Mouse (Mus musculus) lung, adult 18-20 months (tissue): Measurements from ENCODE around the gene Clic4.
"Not testable (repeated sequence)": the region's sequence is repeated elsewhere in the genome, so short reads cannot be mapped to it uniquely, and the experiment has no call there.

ENCODE experiments used
- DNase-seq, 2 experiments: peaks; one replicate each; pipeline ENCODE4 v3.0.0; 2022; ENCODE audit warnings: mixed read lengths in 2 of 2

Clic4 gene

GRCm38 (mm10) chr4:135184277-135184676 is 88.3 kb downstream of the Clic4 start:
- not testable (repeated sequence) for DNase-seq

- no peak for DNase-seq
Observed at GRCm38 (mm10) chr4:135181819-135182218, 90.8 kb downstream of the Clic4 start.

GRCm38 (mm10) chr4:135179077-135179481 is 93.5 kb downstream of the Clic4 start:
- no peak for DNase-seq

GRCm38 (mm10) chr4:135177568-135177967 is 95.0 kb downstream of the Clic4 start:
- DNase-seq = no peak

- no peak for DNase-seq
Observed at GRCm38 (mm10) chr4:135175406-135176120, 97.1 kb downstream of the Clic4 start.

- DNase-seq = no peak
Observed at GRCm38 (mm10) chr4:135171304-135171875, 101.2 kb downstream of the Clic4 start.

- no peak for DNase-seq
Observed at GRCm38 (mm10) chr4:135169501-135169900, 103.1 kb downstream of the Clic4 start.

GRCm38 (mm10) chr4:135169096-135169495 is 103.5 kb downstream of the Clic4 start:
- DNase-seq = no peak

GRCm38 (mm10) chr4:135167816-135168527 is 104.6 kb downstream of the Clic4 start:
- DNase-seq = no peak

- DNase-seq = no peak
Observed at GRCm38 (mm10) chr4:135166413-135167225, 106.0 kb downstream of the Clic4 start.

GRCm38 (mm10) chr4:135165761-135166160 is 106.9 kb downstream of the Clic4 start:
- DNase-seq = no peak
